In genomic region chr15:102103371-102103946, GRCm38 (mm10) we compare ENCODE assay signal across 8 mouse cellular contexts. TPM values are rescaled to one million over a fixed set of nuclear protein-coding genes. Genes with fewer than 3 reads are reported as not detected.
DNase-seq lines count a peak whose midpoint lies in the region; ATAC-seq and TF ChIP-seq lines count a peak whose summit lies in the region.

No protein-coding gene starts in this region.

- H3K4me3 ChIP-seq in embryonic facial prominence, embryonic 11.5 days (ENCODE audit: low read depth, low read length): peak overlapping the region; percentile 29
- peak overlapping the region; percentile 56 for H3K4me3 ChIP-seq in heart, postnatal 0 days (ENCODE audit: low read depth, low read length)
- peak overlapping the region; percentile 61 for H3K4me3 ChIP-seq in limb, embryonic 13.5 days
- H3K4me3 ChIP-seq in midbrain, postnatal 0 days (ENCODE audit: low read depth, low read length): peak overlapping the region; percentile 18; the same call in 1 of the 2 replicates

- no peaks in the 10 kb centered on the region for H3K9me3 ChIP-seq in embryonic facial prominence, embryonic 11.5 days (replicated peaks; ENCODE audit: control insufficient read depth, low read length)
- H3K9me3 ChIP-seq in heart, postnatal 0 days (replicated peaks; ENCODE audit: control insufficient read depth, low read length): no peaks in the 10 kb centered on the region
- H3K9me3 ChIP-seq in limb, embryonic 13.5 days: no peaks in the 10 kb centered on the region
- no peaks in the 10 kb centered on the region for H3K9me3 ChIP-seq in midbrain, postnatal 0 days (ENCODE audit: low read length)

- H3K27ac ChIP-seq in embryonic facial prominence, embryonic 11.5 days (replicated peaks; ENCODE audit: low read depth, low read length): peak overlapping the region; percentile 92
- H3K27ac ChIP-seq in heart, postnatal 0 days (ENCODE audit: low read depth): peak overlapping the region; percentile 99
- H3K27ac ChIP-seq in limb, embryonic 13.5 days: peak overlapping the region; percentile 98
- H3K27ac ChIP-seq in midbrain, postnatal 0 days (ENCODE audit: low read depth, low read length): peak overlapping the region; percentile 59; the same call in 1 of the 2 replicates

- H3K36me3 ChIP-seq in embryonic facial prominence, embryonic 11.5 days (replicated peaks; ENCODE audit: control insufficient read depth, insufficient read depth, low read depth, low read length): no peaks in the 10 kb centered on the region
- peaks cover 24% of the 10 kb centered on the region for H3K36me3 ChIP-seq in heart, postnatal 0 days (replicated peaks; ENCODE audit: control insufficient read depth, insufficient read depth, low read length)
- H3K36me3 ChIP-seq in limb, embryonic 13.5 days: peaks cover 20% of the 10 kb centered on the region
- H3K36me3 ChIP-seq in midbrain, postnatal 0 days (ENCODE audit: insufficient read depth, low read length): no peaks in the 10 kb centered on the region

- ATAC-seq in embryonic facial prominence, embryonic 11.5 days (replicated peaks; ENCODE audit: insufficient number of reproducible peaks, low FRiP score, low TSS enrichment, low read depth): 0 out of 2 replicates have a peak, but pooled peaks have one; percentile 4
- peak; percentile 37 for ATAC-seq in heart, postnatal 0 days (ENCODE audit: insufficient read depth, low read depth)
- no peak for ATAC-seq in limb, embryonic 13.5 days (ENCODE audit: low FRiP score, low read depth)
- ATAC-seq in midbrain, postnatal 0 days (ENCODE audit: low FRiP score): no peak

- peak overlapping the region; percentile 63 for H3K9ac ChIP-seq in embryonic facial prominence, embryonic 11.5 days (replicated peaks; ENCODE audit: low read length)
- H3K9ac ChIP-seq in heart, postnatal 0 days (replicated peaks; ENCODE audit: low read depth, low read length): peak overlapping the region; percentile 84
- peak overlapping the region; percentile 79 for H3K9ac ChIP-seq in limb, embryonic 13.5 days
- peak overlapping the region; percentile 36; the same call in 1 of the 2 replicates for H3K9ac ChIP-seq in midbrain, postnatal 0 days (replicated peaks; ENCODE audit: low read length, poor library complexity, severe bottlenecking)

- WGBS in embryonic facial prominence, embryonic 11.5 days: 2% methylated on average over 13 of the region's 14 CpGs
- 9% methylated on average over 14 of the region's 14 CpGs for WGBS in heart, postnatal 0 days
- WGBS in limb, embryonic 13.5 days: 5% methylated on average over 14 of the region's 14 CpGs
- WGBS in midbrain, postnatal 0 days: 11% methylated on average over 14 of the region's 14 CpGs

- DNase-seq in adrenal gland, adult 2 months: peak; percentile 37
- DNase-seq in adrenal gland, postnatal 25 days: no peak
- peak; percentile 58 for DNase-seq in embryonic facial prominence, embryonic 11.5 days (ENCODE audit: low spot score)
- peak; percentile 90 for DNase-seq in heart, postnatal 0 days (ENCODE audit: low spot score)
- DNase-seq in midbrain, postnatal 0 days (ENCODE audit: low spot score): no peak
- DNase-seq in thymus, postnatal 25 days: no peak
- no peak for DNase-seq in thymus, postnatal 36 days

- no peak for TF ChIP-seq CTCF in heart, postnatal 0 days (IDR thresholded peaks at IDR 0.05; ENCODE audit: low read depth)
- TF ChIP-seq CTCF in midbrain, postnatal 0 days (IDR thresholded peaks at IDR 0.05): no peak

- no peaks in the 10 kb centered on the region; the same call in 1 of the 2 replicates for H3K27me3 ChIP-seq in embryonic facial prominence, embryonic 11.5 days (ENCODE audit: control insufficient read depth, insufficient read depth, low read length)
- no peaks in the 10 kb centered on the region for H3K27me3 ChIP-seq in heart, postnatal 0 days (ENCODE audit: control insufficient read depth, insufficient read depth, low read length)
- H3K27me3 ChIP-seq in limb, embryonic 13.5 days: peaks cover 9% of the 10 kb centered on the region; the same call in 1 of the 2 replicates
- H3K27me3 ChIP-seq in midbrain, postnatal 0 days (ENCODE audit: insufficient read depth, low read length): peaks cover 5% of the 10 kb centered on the region; the same call in 1 of the 2 replicates

- peaks cover 43% of the 10 kb centered on the region for H3K4me1 ChIP-seq in embryonic facial prominence, embryonic 11.5 days (ENCODE audit: control insufficient read depth, insufficient read depth, low read length)
- peaks cover 63% of the 10 kb centered on the region for H3K4me1 ChIP-seq in heart, postnatal 0 days (ENCODE audit: control insufficient read depth, insufficient read depth)
- H3K4me1 ChIP-seq in limb, embryonic 13.5 days: peaks cover 93% of the 10 kb centered on the region
- H3K4me1 ChIP-seq in midbrain, postnatal 0 days (ENCODE audit: insufficient read depth, low read length): peaks cover 6% of the 10 kb centered on the region; the same call in 1 of the 2 replicates

- peak overlapping the region; percentile 47 for H3K4me2 ChIP-seq in embryonic facial prominence, embryonic 11.5 days (ENCODE audit: low read depth, low read length)
- H3K4me2 ChIP-seq in heart, postnatal 0 days (ENCODE audit: low read depth, low read length): peak overlapping the region; percentile 77
- H3K4me2 ChIP-seq in limb, embryonic 13.5 days (replicated peaks): peak overlapping the region; percentile 83
- peak overlapping the region; percentile 18 for H3K4me2 ChIP-seq in midbrain, postnatal 0 days (ENCODE audit: low read depth, low read length, poor library complexity, severe bottlenecking)

- TF ChIP-seq EP300 in heart, postnatal 0 days (IDR thresholded peaks at IDR 0.05; ENCODE audit: low read depth): no peak; the same call in 1 of the 2 replicates

RNA-seq across cellular contexts. Expression of gene Tns2, which starts 3.2 kb away (rescaled TPM):
- 10 to 100 TPM; 75.2 to 91.8 TPM for total RNA-seq in adrenal gland, adult 2 months (2021)
- 101 and 107 TPM in 2 replicates for polyA plus RNA-seq in adrenal gland, adult 2 months (2012; rRNA removed)
- 75.2 and 78.7 TPM in 2 replicates for total RNA-seq in adrenal gland, postnatal 25 days (2021)
- 14.0 and 14.4 TPM in 2 replicates for polyA plus RNA-seq in embryonic facial prominence, embryonic 11.5 days (2014; fragmentation: Nextera tagmentation; extraction: Ambion mirVana)
- total RNA-seq in heart, postnatal 0 days (2014; rRNA removed; ENCODE audit: low replicate concordance): 40.3 and 57.9 TPM in 2 replicates
- polyA plus RNA-seq in heart, postnatal 0 days (2015; fragmentation: Nextera tagmentation; extraction: Ambion mirVana): 21.9 and 24.6 TPM in 2 replicates
- 39.8 and 45.3 TPM in 2 replicates for polyA plus RNA-seq in limb, embryonic 13.5 days (2015; fragmentation: Nextera tagmentation; extraction: Ambion mirVana)
- total RNA-seq in midbrain, postnatal 0 days (2014; rRNA removed): 18.1 and 20.4 TPM in 2 replicates
- 5.1 and 6.3 TPM in 2 replicates for polyA plus RNA-seq in midbrain, postnatal 0 days (2015; fragmentation: Nextera tagmentation; extraction: Ambion mirVana)

RNA-seq across cellular contexts. Expression of gene Eif4b, which starts 29.9 kb away (rescaled TPM):
- total RNA-seq in adrenal gland, adult 2 months (2021): 100 to 1,000 TPM; 230 to 238 TPM
- polyA plus RNA-seq in adrenal gland, adult 2 months (2012; rRNA removed): 28.8 and 43.7 TPM in 2 replicates
- 244 and 270 TPM in 2 replicates for total RNA-seq in adrenal gland, postnatal 25 days (2021)
- polyA plus RNA-seq in embryonic facial prominence, embryonic 11.5 days (2014; fragmentation: Nextera tagmentation; extraction: Ambion mirVana): 121 and 130 TPM in 2 replicates
- 109 and 110 TPM in 2 replicates for total RNA-seq in heart, postnatal 0 days (2014; rRNA removed; ENCODE audit: low replicate concordance)
- 40.6 and 46.0 TPM in 2 replicates for polyA plus RNA-seq in heart, postnatal 0 days (2015; fragmentation: Nextera tagmentation; extraction: Ambion mirVana)
- 118 and 120 TPM in 2 replicates for polyA plus RNA-seq in limb, embryonic 13.5 days (2015; fragmentation: Nextera tagmentation; extraction: Ambion mirVana)
- total RNA-seq in midbrain, postnatal 0 days (2014; rRNA removed): 161 and 169 TPM in 2 replicates
- polyA plus RNA-seq in midbrain, postnatal 0 days (2015; fragmentation: Nextera tagmentation; extraction: Ambion mirVana): 65.8 and 68.2 TPM in 2 replicates

RNA-seq across cellular contexts. Expression of gene Spryd3, which starts 32.6 kb away (rescaled TPM):
- 10 to 100 TPM; 27.4 to 48.9 TPM for total RNA-seq in adrenal gland, adult 2 months (2021)
- polyA plus RNA-seq in adrenal gland, adult 2 months (2012; rRNA removed): 38.3 and 48.4 TPM in 2 replicates
- total RNA-seq in adrenal gland, postnatal 25 days (2021): 29.4 and 40.3 TPM in 2 replicates
- polyA plus RNA-seq in embryonic facial prominence, embryonic 11.5 days (2014; fragmentation: Nextera tagmentation; extraction: Ambion mirVana): 8.2 and 9.3 TPM in 2 replicates
- 20.0 and 22.8 TPM in 2 replicates for total RNA-seq in heart, postnatal 0 days (2014; rRNA removed; ENCODE audit: low replicate concordance)
- polyA plus RNA-seq in heart, postnatal 0 days (2015; fragmentation: Nextera tagmentation; extraction: Ambion mirVana): 15.1 and 16.0 TPM in 2 replicates
- 22.9 and 23.2 TPM in 2 replicates for polyA plus RNA-seq in limb, embryonic 13.5 days (2015; fragmentation: Nextera tagmentation; extraction: Ambion mirVana)
- 120 and 134 TPM in 2 replicates for total RNA-seq in midbrain, postnatal 0 days (2014; rRNA removed)
- polyA plus RNA-seq in midbrain, postnatal 0 days (2015; fragmentation: Nextera tagmentation; extraction: Ambion mirVana): 118 and 120 TPM in 2 replicates

RNA-seq across cellular contexts. Expression of gene Igfbp6, which starts 40.7 kb away (rescaled TPM):
- 10 to 100 TPM; 37.7 to 71.0 TPM for total RNA-seq in adrenal gland, adult 2 months (2021)
- polyA plus RNA-seq in adrenal gland, adult 2 months (2012; rRNA removed): 65.0 and 78.9 TPM in 2 replicates
- total RNA-seq in adrenal gland, postnatal 25 days (2021): 17.1 and 17.2 TPM in 2 replicates
- 0.70 TPM in 1 of 2 replicates, not detected in the other for polyA plus RNA-seq in embryonic facial prominence, embryonic 11.5 days (2014; fragmentation: Nextera tagmentation; extraction: Ambion mirVana)
- 30.5 and 35.4 TPM in 2 replicates for total RNA-seq in heart, postnatal 0 days (2014; rRNA removed; ENCODE audit: low replicate concordance)
- 24.0 and 24.2 TPM in 2 replicates for polyA plus RNA-seq in heart, postnatal 0 days (2015; fragmentation: Nextera tagmentation; extraction: Ambion mirVana)
- polyA plus RNA-seq in limb, embryonic 13.5 days (2015; fragmentation: Nextera tagmentation; extraction: Ambion mirVana): 3.9 and 4.4 TPM in 2 replicates
- 11.9 and 13.6 TPM in 2 replicates for total RNA-seq in midbrain, postnatal 0 days (2014; rRNA removed)
- 9.9 and 12.7 TPM in 2 replicates for polyA plus RNA-seq in midbrain, postnatal 0 days (2015; fragmentation: Nextera tagmentation; extraction: Ambion mirVana)

RNA-seq across cellular contexts. Expression of gene Soat2, which starts 46.9 kb away (rescaled TPM):
- total RNA-seq in adrenal gland, adult 2 months (2021): under 1 TPM; 0.35 to 0.49 TPM
- 0.88 and 0.92 TPM in 2 replicates for polyA plus RNA-seq in adrenal gland, adult 2 months (2012; rRNA removed)
- total RNA-seq in adrenal gland, postnatal 25 days (2021): 0.55 and 1.2 TPM in 2 replicates
- polyA plus RNA-seq in embryonic facial prominence, embryonic 11.5 days (2014; fragmentation: Nextera tagmentation; extraction: Ambion mirVana): 0.10 TPM in 1 of 2 replicates, not detected in the other
- total RNA-seq in heart, postnatal 0 days (2014; rRNA removed; ENCODE audit: low replicate concordance): 1.7 TPM in 1 of 2 replicates, not detected in the other
- polyA plus RNA-seq in heart, postnatal 0 days (2015; fragmentation: Nextera tagmentation; extraction: Ambion mirVana): 0.08 and 0.14 TPM in 2 replicates
- 0.20 and 0.27 TPM in 2 replicates for polyA plus RNA-seq in limb, embryonic 13.5 days (2015; fragmentation: Nextera tagmentation; extraction: Ambion mirVana)
- 0.61 TPM in 1 of 2 replicates, not detected in the other for total RNA-seq in midbrain, postnatal 0 days (2014; rRNA removed)
- 0.06 and 0.12 TPM in 2 replicates for polyA plus RNA-seq in midbrain, postnatal 0 days (2015; fragmentation: Nextera tagmentation; extraction: Ambion mirVana)

Comparison
In these comparisons a context has a peak if more than half of its experiments do, and no peak if none do; other contexts are left out.
1. DNase-seq: peak in adrenal gland, adult 2 months (single experiment), embryonic facial prominence, embryonic 11.5 days (single experiment) and heart, postnatal 0 days (single experiment); none in adrenal gland, postnatal 25 days (single experiment), midbrain, postnatal 0 days (single experiment), thymus, postnatal 25 days (single experiment) and thymus, postnatal 36 days (0 of 2).
2. ATAC-seq: peak in embryonic facial prominence, embryonic 11.5 days (single experiment) and heart, postnatal 0 days (single experiment); none in limb, embryonic 13.5 days (single experiment) and midbrain, postnatal 0 days (single experiment).
3. H3K4me2 ChIP-seq: peak in every context shown above with its lines; median percentile 83 in limb, embryonic 13.5 days; 77 in heart, postnatal 0 days; 47 in embryonic facial prominence, embryonic 11.5 days; 18 in midbrain, postnatal 0 days.
4. Peak in every context shown above with its lines, with median percentiles within 50 percentile points of each other: H3K27ac ChIP-seq, H3K4me3 ChIP-seq and H3K9ac ChIP-seq.